Mouse (Mus musculus) heart, postnatal 0 days (tissue): ENCODE data around the gene Nr2f2.

Experiments
- CTCF ChIP-seq: IDR thresholded peaks from 2 replicates; pipeline ENCODE4 v1.5.1; 2016; ENCODE audit warnings: antibody characterized with exemption, control low read depth, low read depth
- EP300 ChIP-seq: IDR thresholded peaks from 2 replicates; pipeline ENCODE4 v1.6.1; 2016; ENCODE audit warnings: antibody characterized with exemption, low read depth

GRCm38 (mm10) chr7:70336571-70337240 lies 29.8 kb downstream of the Nr2f2 start:
- TF ChIP-seq CTCF (no peak), EP300 (no peak)
